Mouse (Mus musculus): ENCODE data around the gene Gm9833. TPM values are rescaled to one million over a fixed set of nuclear protein-coding genes. Genes with fewer than 3 reads are reported as not detected.
A peak's percentile ranks its signal among the peaks of the same experiment; 100 is the strongest.

Gene Gm9833
- total RNA-seq (2015) (0.50 and 0.78 TPM in 2 replicates), total RNA-seq (2017) (5.5 and 9.8 TPM in 2 replicates)

GRCm38 (mm10) chr3:10087994-10088393, at the start of gene Gm9833:
Gene Gm9833, plus strand, starts transcription at chr3:10088110.
- ATAC-seq (ENCODE audit: poor library complexity, severe bottlenecking): peak; percentile 36; the same call in 1 of the 2 replicates

GRCm38 (mm10) chr3:10070070-10070469, 17.8 kb upstream of the Gm9833 start:
- no peak for ATAC-seq (ENCODE audit: poor library complexity, severe bottlenecking)

DNA sequence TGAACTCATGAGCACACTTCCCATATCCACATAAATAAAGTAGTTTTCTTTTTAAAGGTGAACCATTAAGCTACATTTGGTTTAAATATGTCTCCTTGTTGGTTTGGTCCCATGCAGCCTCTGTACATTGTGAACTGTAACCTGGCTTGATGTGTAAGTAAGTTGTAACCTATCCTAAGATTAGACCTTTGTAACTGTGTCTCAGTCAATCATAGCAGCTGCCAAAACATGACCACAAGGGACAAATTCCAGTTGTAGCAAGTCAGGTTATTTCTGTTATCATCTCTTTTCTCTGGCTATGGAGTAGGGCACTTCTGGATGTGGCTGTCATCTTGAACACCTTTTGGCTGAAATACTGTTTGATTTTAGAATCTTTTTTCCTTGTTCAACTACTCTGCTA, 12.1 kb upstream of the Gm9833 start:
- no peak for ATAC-seq (ENCODE audit: poor library complexity, severe bottlenecking)

DNA sequence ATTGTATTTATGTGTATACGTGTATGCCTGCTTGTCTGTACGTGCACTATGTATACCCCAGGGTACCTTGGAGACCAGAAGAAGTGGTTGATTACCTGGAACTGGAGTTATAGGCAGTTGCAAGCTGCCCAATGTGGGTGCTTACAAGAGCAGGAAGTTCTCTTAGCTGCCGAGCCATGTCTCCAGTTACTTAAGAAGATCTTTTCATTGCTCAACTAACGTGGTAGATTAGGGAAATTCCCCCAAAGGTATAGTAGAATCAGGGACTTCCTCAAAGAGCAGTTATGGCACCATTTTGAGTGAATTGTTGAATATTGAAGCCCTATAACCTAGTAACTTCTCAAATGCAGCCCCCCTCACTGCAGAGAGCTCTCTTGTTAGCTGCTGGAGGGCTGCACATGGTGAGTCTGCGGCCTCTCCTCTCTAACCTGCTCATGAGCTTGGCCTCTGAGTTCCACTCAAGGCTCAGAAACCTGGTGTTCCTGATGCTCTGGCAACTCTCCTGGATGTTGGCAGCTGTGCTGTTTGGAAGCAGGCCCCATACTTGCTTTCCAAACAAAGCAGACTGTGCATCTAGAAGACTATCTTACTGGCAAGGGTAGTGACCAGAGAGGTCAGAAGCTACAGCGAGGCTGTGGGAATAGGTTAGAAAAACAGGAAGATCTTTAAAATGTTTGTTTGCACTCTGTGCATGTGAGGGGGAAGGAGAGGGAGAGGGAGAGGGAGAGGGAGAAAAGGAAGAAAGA, 10.6 kb upstream of the Gm9833 start:
- peak; percentile 100 for ATAC-seq (ENCODE audit: poor library complexity, severe bottlenecking)

DNA sequence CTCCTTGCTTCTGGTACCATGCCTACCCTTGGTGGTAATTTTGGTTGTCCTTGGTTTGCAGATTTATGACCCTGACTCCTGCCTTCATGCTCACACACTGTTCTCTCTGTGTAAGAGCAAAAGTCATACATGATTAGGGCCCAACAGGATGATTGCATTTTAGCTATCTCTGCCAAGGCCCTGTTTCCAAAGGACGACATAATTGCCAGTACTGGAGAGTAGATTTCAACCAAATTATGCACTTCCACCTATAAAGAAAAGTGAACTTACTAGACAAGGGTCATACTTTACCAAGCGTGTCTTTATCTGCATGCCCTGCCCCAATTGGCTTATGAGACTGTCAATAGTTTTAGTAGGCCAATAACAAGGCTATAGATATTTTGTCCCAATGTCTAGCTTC, 9.8 kb upstream of the Gm9833 start:
- no peak for ATAC-seq (ENCODE audit: poor library complexity, severe bottlenecking)

GRCm38 (mm10) chr3:10081336-10081735, 6.6 kb upstream of the Gm9833 start:
- no peak for ATAC-seq (ENCODE audit: poor library complexity, severe bottlenecking)

GRCm38 (mm10) chr3:10081911-10082541, 5.9 kb upstream of the Gm9833 start:
- no peak for ATAC-seq (ENCODE audit: poor library complexity, severe bottlenecking)

DNA sequence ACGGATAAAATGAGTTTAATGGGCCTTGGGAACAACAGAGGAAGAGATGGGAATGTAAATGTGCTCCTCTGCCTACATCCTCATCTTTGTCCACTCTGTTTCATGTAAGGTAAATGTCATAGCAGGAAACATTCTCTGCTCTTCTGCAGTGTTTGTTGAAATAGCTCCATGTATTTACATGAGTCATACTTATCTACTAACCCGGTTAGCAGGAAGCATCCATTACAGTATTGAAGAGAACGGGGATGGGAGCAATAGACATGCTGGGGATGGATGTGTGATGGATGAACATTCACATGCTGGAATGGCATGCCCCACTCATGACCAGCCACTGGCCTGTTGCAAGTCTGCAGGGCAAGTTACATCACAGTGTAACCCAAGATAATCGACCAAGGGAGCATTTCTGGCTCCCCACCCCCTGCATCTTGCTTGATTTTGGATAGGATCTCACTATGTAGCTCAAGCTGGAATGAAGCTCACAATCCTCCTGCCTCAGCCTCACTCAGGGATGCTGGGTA, 5.3 kb upstream of the Gm9833 start:
- no peak for ATAC-seq (ENCODE audit: poor library complexity, severe bottlenecking)

- no peak for ATAC-seq (ENCODE audit: poor library complexity, severe bottlenecking)
Observed at GRCm38 (mm10) chr3:10084102-10084501, 3.8 kb upstream of the Gm9833 start.

DNA sequence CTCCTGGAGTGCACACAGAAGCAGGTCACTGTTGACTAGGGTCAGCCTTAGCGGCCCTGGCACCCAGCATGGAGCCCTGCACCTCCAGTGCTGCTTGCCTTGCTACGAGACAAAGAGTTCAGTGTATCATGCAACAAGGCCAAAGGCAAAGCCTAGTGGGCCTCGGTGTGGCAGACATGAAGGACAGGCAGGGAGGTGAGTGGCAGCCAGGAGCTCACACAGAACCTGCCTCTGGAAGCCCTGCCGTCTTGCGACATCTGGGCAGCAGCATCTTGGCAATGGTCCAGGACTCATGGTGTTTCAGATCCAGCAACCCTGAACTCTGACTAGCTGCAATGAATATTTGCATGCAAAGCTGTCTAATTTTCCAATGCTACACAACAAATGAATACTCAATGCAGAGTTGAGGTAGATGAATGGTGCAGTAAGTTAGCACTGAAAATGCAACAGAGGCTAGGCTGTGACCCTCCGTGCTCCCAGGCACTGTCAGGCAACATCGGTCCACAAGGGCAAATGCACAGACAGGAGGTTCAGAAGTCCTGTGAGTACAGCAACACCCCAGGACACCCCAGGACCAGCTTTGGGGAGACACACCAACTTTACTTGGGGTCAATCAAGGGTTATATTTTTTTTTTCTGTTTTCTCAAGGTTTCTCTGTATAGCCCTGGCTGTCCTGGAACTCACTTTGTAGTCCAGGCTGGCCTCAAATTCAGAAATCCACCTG, 2.4 kb upstream of the Gm9833 start:
- 0 out of 2 replicates have a peak, but pooled peaks have one; percentile 24 for ATAC-seq (ENCODE audit: poor library complexity, severe bottlenecking)

GRCm38 (mm10) chr3:10087511-10087910, 399 bp upstream of the Gm9833 start:
- peak; percentile 86 for ATAC-seq (ENCODE audit: poor library complexity, severe bottlenecking)

DNA sequence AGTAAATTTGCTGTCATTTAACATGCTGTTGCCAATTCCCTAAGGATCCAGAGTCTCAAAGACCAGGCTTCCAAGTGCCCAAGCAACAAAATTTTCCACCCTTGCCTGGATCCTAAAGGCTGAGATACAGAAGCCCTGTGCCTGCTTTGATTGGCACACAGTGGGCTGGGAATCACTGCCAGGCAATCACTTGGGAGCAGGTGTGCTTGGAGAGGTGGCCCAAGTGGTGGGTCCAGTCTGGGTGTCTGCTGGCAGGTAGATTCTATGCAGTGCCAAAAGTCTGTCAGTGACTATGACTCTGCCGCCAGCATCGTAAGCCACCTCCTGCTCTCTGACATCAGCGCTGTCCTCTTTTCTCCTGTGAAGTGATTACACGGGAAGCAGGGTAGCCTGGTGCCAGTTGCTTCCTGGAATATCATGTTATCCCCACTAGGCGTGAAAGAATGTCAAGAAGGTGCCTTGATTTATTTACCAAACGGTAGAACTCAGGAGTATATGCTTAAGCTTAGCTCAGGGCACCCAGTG, 3.8 kb downstream of the Gm9833 start:
- no peak for ATAC-seq (ENCODE audit: poor library complexity, severe bottlenecking)

DNA sequence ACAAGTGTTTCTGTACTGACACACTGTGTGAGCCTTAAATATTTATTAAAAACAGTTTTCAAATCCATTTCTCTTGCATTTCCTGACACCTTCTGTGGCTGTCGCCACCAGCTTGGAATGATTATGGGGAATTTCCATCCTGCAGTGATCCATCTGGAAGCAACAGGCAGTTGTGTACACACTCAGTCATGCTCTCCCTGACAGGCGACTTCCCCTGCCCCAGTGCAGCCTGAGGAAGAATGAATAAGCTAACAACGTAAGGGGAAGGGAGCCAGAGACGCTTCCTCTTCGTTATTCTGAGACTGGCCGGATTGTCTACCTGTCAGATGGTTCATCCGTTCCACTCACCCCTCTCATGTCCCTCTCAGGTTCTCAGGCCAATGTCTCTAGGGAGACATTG, 4.6 kb downstream of the Gm9833 start:
- ATAC-seq (ENCODE audit: poor library complexity, severe bottlenecking): peak; percentile 73

GRCm38 (mm10) chr3:10092914-10093313, 5.0 kb downstream of the Gm9833 start:
- ATAC-seq (ENCODE audit: poor library complexity, severe bottlenecking): no peak

DNA sequence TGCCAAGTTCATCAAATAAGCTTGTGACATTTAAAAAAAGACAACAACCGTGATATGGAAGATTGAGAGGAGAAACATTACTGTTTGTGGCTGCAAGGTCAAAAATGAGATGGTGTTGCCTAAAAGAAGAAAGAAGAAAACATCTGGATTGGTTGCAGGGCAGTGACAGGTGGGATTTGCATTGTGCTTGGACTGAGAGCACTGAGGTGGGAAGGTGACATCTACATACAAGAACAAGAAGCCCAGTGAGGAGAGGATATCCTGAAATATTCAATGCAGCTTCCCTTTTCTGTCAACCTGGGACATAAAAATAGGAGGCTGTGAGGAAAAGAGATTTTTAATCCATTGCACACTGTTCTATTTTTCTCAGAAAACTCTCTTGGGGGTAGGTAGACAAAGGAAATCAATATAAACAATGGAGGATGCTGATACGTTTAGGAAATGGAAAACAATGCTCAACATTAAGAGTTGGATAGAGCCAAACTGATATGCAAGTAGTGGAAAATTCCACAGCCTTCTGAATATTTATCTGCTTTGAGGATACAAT, 7.2 kb downstream of the Gm9833 start:
- no peak for ATAC-seq (ENCODE audit: poor library complexity, severe bottlenecking)

DNA sequence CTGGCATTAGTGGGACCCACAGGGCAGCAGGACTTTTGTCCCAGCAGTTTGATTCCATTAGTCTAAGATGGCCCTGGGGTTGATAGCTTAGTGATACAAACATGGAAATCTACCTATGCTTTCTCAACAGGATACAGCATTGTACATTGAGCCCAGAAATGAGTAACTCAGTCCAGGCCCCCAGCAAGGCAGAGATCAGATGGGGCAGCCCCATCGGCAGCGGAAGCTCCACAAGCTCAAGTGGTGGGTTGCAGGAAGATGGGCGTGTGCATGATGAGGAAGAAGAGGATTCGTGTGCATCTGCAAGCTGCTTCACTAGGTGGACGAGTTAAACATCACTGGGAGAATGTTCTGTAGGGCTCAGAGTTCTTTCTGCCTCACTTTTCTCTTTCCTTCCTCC, 11.8 kb downstream of the Gm9833 start:
- ATAC-seq (ENCODE audit: poor library complexity, severe bottlenecking): no peak

DNA sequence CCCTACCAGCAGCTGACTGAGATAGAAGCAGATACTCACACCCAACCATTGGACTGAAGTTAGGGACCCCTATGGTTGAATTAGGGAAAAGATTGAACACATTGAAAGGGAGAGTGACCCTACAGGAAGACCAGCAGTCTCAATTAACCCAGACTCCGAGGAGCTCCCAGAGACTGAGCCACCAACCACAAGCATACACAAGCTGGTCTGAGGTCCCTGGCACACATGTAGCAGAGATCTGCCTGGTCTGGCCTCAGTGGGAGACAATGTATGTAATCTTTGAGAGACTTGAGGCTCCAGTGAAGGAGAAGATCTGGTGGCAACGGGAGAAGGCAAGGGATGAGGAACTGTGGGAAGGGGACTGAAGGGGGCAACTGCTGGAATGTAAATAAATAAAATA, 23.7 kb downstream of the Gm9833 start:
- no peak for ATAC-seq (ENCODE audit: poor library complexity, severe bottlenecking)

GRCm38 (mm10) chr3:10112196-10112595, 24.3 kb downstream of the Gm9833 start:
- ATAC-seq (ENCODE audit: poor library complexity, severe bottlenecking): no peak

DNA sequence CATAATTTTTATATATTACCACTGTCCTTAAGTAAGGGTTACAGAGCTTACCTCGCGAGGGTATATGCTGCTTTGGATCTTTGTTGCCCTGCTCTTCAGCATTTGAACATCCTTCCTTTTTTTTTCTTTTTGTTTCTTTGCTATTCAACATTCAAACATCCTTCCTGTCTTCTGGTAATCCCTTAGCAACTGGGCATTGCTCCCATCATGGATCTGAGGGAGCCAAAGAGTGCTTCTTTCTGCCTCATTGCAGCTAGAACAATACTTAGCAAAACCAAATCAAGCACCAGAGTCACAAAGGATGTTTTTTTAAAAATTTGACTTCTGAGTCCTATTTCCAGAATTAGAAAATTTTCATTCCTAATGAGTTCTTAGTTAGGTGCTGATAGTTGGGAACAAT, 24.8 kb downstream of the Gm9833 start:
- ATAC-seq (ENCODE audit: poor library complexity, severe bottlenecking): no peak

- no peak for ATAC-seq (ENCODE audit: poor library complexity, severe bottlenecking)
Observed at GRCm38 (mm10) chr3:10116531-10116930, 28.6 kb downstream of the Gm9833 start.

GRCm38 (mm10) chr3:10121232-10121631, 33.3 kb downstream of the Gm9833 start:
- ATAC-seq (ENCODE audit: poor library complexity, severe bottlenecking): no peak

All from megakaryocyte, adult 5-6 weeks (primary cell).